Mouse (Mus musculus) liver, embryonic 12.5 days (tissue): ENCODE data around the gene Pik3r1. TPM values are rescaled to one million over a fixed set of nuclear protein-coding genes. Genes with fewer than 3 reads are reported as not detected.
A peak's percentile ranks its signal among the peaks of the same experiment; 100 is the strongest.

Experiments used
- ATAC-seq: fragments of 200-750 bp; cut with Nextera tagmentation; 2 replicates; pipeline ENCODE4 v1.8.0; 2017; ENCODE audit warnings: moderate number of reproducible peaks, mild to moderate bottlenecking, moderate library complexity
- H3K27ac ChIP-seq: fragments of 300-500 bp; sonication (generic); 2 replicates; pipeline ENCODE4 v1.5.1; 2016; ENCODE audit warnings: mild to moderate bottlenecking
- H3K27me3 ChIP-seq: fragments of 300-500 bp; sonication (generic); replicated peaks from 2 replicates; pipeline ENCODE4 v1.6.1; 2016; ENCODE audit warnings: mild to moderate bottlenecking, moderate library complexity
- H3K36me3 ChIP-seq: fragments of 300-500 bp; sonication (generic); 2 replicates; pipeline ENCODE4 v1.6.1; 2016; ENCODE audit warnings: mild to moderate bottlenecking, moderate library complexity
- H3K4me1 ChIP-seq: fragments of 300-500 bp; sonication (generic); 2 replicates; pipeline ENCODE4 v1.6.1; 2016
- H3K4me2 ChIP-seq: fragments of 300-500 bp; sonication (generic); 2 replicates; pipeline ENCODE4 v1.6.1; 2016; ENCODE audit warnings: mild to moderate bottlenecking, moderate library complexity
- H3K4me3 ChIP-seq: fragments of 300-500 bp; sonication (generic); 2 replicates; pipeline ENCODE4 v1.5.1; 2016; ENCODE audit warnings: mild to moderate bottlenecking, moderate library complexity
- H3K9ac ChIP-seq: fragments of 300-500 bp; sonication (generic); 2 replicates; pipeline ENCODE4 v1.6.1; 2016; ENCODE audit warnings: mild to moderate bottlenecking, moderate library complexity
- H3K9me3 ChIP-seq: fragments of 300-500 bp; sonication (generic); replicated peaks from 2 replicates; pipeline ENCODE4 v1.6.1; 2016; ENCODE audit warnings: mild to moderate bottlenecking, moderate library complexity
- WGBS: fragments of 180-500 bp; shearing (Covaris S2); methylation state at CpG from one replicate; pipeline ENCODE4 v1.1.7; 2016; ENCODE audit not compliant: insufficient replicate concordance; 5-methylcytosine and 5-hydroxymethylcytosine counted together
- polyA plus RNA-seq: library from polyadenylated mRNA; unstranded; fragments of >200 nt; fragmentation: Nextera tagmentation; extraction: Ambion mirVana; gene quantifications from 2 replicates; pipeline ENCODE4 v1.2.1, GENCODE M21; 2016

Gene Pik3r1
- polyA plus RNA-seq, 1 experiment from 2014 or later, result 17.2 TPM

DNA sequence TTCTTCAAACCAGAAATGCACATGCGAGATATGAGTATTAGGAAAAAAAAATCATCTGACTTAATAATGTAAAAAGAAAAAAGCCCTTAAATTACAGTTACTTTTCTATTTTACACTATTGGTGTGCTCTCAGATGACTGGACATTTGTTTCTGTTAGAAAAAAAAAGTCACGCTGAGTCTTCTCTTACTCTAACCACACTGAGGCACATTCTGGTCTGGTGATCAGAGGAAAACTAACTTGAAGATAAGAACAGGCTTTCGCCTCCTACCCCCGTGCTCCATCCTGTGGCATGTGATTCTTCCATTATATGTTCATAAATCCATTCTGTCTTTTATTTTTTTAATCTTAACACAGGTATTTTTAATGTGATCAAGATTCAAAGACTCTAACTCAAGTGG lies 30.5 kb upstream of the Pik3r1 start:
- Histone ChIP-seq H3K4me1 (peaks cover 16% of the 10 kb centered on the region), H3K9me3 (no peaks in the 10 kb centered on the region), H3K4me3 (no peak overlapping the region), H3K9ac (no peak overlapping the region), H3K27me3 (peaks cover 41% of the 10 kb centered on the region), H3K4me2 (no peak overlapping the region), H3K36me3 (no peaks in the 10 kb centered on the region), H3K27ac (no peak overlapping the region)
- 35% methylated on average over 4 of the region's 4 CpGs for WGBS
- no peak for ATAC-seq

DNA sequence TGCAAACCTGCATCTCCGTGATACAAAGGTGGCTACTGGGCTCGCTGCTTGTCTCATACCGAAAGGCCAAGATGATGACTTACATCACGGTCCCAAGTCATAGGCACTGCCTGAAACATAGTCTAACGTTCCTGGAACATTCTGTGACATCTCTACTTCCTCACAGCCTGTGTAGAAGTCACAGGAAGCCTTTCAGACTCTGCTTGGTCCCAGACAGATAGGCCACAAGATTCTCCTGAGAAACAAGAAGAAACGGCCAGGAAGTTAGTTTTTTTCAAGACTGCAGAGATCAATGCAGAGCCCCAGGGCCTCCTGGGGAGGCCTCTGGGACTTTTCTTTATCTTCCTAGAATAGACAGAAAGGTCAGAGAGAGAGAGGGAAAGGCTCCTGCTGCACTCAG lies 29.0 kb upstream of the Pik3r1 start:
- no peaks in the 10 kb centered on the region for H3K9me3 ChIP-seq
- H3K27ac ChIP-seq, result no peak overlapping the region
- no peak overlapping the region for H3K9ac ChIP-seq
- no peaks in the 10 kb centered on the region for H3K36me3 ChIP-seq
- no peak; the same call in 1 of the 2 replicates for ATAC-seq
- H3K4me1 ChIP-seq, result peaks cover 16% of the 10 kb centered on the region
- H3K4me2 ChIP-seq, result no peak overlapping the region
- no peak overlapping the region for H3K4me3 ChIP-seq
- 26% methylated on average over 6 of the region's 6 CpGs for WGBS
- peaks cover 28% of the 10 kb centered on the region for H3K27me3 ChIP-seq

GRCm38 (mm10) chr13:101785705-101786104 lies 17.7 kb upstream of the Pik3r1 start:
- no peak overlapping the region for H3K27ac ChIP-seq
- H3K36me3 ChIP-seq, result no peaks in the 10 kb centered on the region
- no peak overlapping the region for H3K4me2 ChIP-seq
- ATAC-seq, result no peak
- H3K4me1 ChIP-seq, result no peaks in the 10 kb centered on the region
- 83% methylated on average over 3 of the region's 4 CpGs for WGBS
- H3K27me3 ChIP-seq, result no peaks in the 10 kb centered on the region; the same call in 1 of the 2 replicates
- no peak overlapping the region for H3K4me3 ChIP-seq
- H3K9me3 ChIP-seq, result no peaks in the 10 kb centered on the region
- no peak overlapping the region for H3K9ac ChIP-seq

- no peak overlapping the region for H3K4me2 ChIP-seq
- H3K9ac ChIP-seq, result no peak overlapping the region
- no peaks in the 10 kb centered on the region; the same call in 1 of the 2 replicates for H3K27me3 ChIP-seq
- no peak overlapping the region for H3K27ac ChIP-seq
- WGBS, result 75% methylated on average over 13 of the region's 13 CpGs
- H3K36me3 ChIP-seq, result no peaks in the 10 kb centered on the region
- H3K4me1 ChIP-seq, result no peaks in the 10 kb centered on the region
- no peaks in the 10 kb centered on the region for H3K9me3 ChIP-seq
- H3K4me3 ChIP-seq, result no peak overlapping the region
- ATAC-seq, result no peak
Observed at GRCm38 (mm10) chr13:101784651-101785289, 16.8 kb upstream of the Pik3r1 start.

- Histone ChIP-seq H3K36me3 (no peaks in the 10 kb centered on the region), H3K4me3 (no peak overlapping the region), H3K27me3 (no peaks in the 10 kb centered on the region; the same call in 1 of the 2 replicates), H3K9ac (no peak overlapping the region), H3K4me1 (no peaks in the 10 kb centered on the region), H3K27ac (no peak overlapping the region), H3K4me2 (no peak overlapping the region), H3K9me3 (no peaks in the 10 kb centered on the region)
- ATAC-seq, result no peak
- 78% methylated on average over 4 of the region's 4 CpGs for WGBS
Observed at GRCm38 (mm10) chr13:101779011-101779410, 11.0 kb upstream of the Pik3r1 start.

- no peaks in the 10 kb centered on the region for H3K9me3 ChIP-seq
- no peak overlapping the region for H3K4me2 ChIP-seq
- no peaks in the 10 kb centered on the region for H3K4me1 ChIP-seq
- no peak overlapping the region for H3K27ac ChIP-seq
- 73% methylated on average over 3 of the region's 3 CpGs for WGBS
- H3K27me3 ChIP-seq, result no peaks in the 10 kb centered on the region; the same call in 1 of the 2 replicates
- ATAC-seq, result no peak
- H3K36me3 ChIP-seq, result no peaks in the 10 kb centered on the region
- H3K4me3 ChIP-seq, result no peak overlapping the region
- H3K9ac ChIP-seq, result no peak overlapping the region
Observed at GRCm38 (mm10) chr13:101777851-101778250, 9.8 kb upstream of the Pik3r1 start.

DNA sequence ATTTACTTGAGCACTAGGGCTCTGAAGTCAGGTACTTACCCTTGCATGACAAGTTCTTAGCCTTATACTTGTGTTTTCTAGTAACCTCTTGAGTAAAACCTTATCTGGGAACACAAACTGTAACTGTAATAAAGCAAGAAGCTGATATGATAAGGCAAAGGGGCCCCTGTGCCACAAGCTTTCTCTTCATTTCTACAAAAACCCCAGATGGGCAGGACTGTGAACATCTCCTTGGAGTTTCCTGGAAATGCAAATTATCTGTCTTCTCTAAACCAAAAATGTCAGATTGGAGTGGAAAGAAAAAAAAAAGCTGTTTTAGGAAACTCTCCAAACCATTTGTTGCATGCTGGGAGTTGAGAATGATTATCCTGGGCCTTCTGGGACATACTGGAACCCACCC lies 3.1 kb upstream of the Pik3r1 start:
- H3K9me3 ChIP-seq, result no peaks in the 10 kb centered on the region
- peak overlapping the region; percentile 61; the same call in 1 of the 2 replicates for H3K27ac ChIP-seq
- H3K36me3 ChIP-seq, result no peaks in the 10 kb centered on the region
- ATAC-seq, result no peak
- no peaks in the 10 kb centered on the region; the same call in 1 of the 2 replicates for H3K27me3 ChIP-seq
- H3K9ac ChIP-seq, result no peak overlapping the region
- no peak overlapping the region for H3K4me3 ChIP-seq
- H3K4me1 ChIP-seq, result peaks cover 47% of the 10 kb centered on the region
- H3K4me2 ChIP-seq, result peak overlapping the region; percentile 51

DNA sequence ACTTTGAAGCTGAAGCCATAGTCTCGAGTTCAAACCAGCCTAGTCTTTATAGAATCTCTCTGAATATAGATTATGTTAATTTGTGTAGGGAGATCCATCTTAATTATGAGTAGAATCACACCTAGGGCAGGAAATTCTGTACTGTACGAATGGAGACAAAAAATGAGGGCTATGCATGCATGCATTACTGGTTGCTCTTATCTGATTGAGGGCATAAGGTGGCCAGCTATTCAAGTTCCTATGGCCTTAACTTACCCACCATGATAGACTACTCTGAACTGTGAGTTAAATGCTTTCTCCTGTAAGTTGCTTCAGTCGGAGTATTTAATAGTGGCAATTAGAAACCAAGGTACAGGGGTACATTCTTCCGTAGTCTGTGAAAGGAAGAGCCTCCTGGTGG lies 1.9 kb upstream of the Pik3r1 start:
- Histone ChIP-seq H3K4me2 (no peak overlapping the region), H3K27me3 (no peaks in the 10 kb centered on the region; the same call in 1 of the 2 replicates), H3K27ac (no peak overlapping the region), H3K4me3 (no peak overlapping the region), H3K36me3 (no peaks in the 10 kb centered on the region), H3K9ac (no peak overlapping the region), H3K9me3 (no peaks in the 10 kb centered on the region), H3K4me1 (peaks cover 58% of the 10 kb centered on the region)
- WGBS, result 74% methylated on average over 4 of the region's 4 CpGs
- ATAC-seq, result no peak

DNA sequence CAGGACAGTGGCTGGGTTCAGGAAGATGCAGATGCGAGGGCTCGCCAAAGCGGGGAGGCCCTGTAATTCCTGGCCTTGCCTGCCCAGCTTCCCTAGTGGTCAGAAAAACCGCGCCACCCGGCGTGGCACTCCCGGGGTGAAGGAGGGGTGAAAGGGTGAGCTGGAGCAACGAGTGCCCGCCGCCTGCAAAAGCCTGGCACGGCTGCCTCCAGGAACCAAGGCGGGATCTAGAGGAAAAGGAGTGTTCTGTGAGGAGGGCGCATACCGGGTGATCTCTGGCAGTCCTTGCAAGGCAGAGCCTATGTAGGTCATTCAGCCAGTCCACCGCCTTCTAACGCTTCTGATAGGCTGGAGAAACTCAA lies 594 bp upstream of the Pik3r1 start:
- Histone ChIP-seq H3K4me2 (peak overlapping the region; percentile 97), H3K9me3 (no peaks in the 10 kb centered on the region), H3K36me3 (no peaks in the 10 kb centered on the region), H3K9ac (peak overlapping the region; percentile 89), H3K27me3 (no peaks in the 10 kb centered on the region), H3K4me1 (peaks cover 69% of the 10 kb centered on the region), H3K4me3 (peak overlapping the region; percentile 80), H3K27ac (peak overlapping the region; percentile 89)
- peak; percentile 16 for ATAC-seq
- WGBS, result 2% methylated on average over 17 of the region's 17 CpGs

- no peaks in the 10 kb centered on the region for H3K9me3 ChIP-seq
- H3K4me1 ChIP-seq, result peaks cover 83% of the 10 kb centered on the region
Observed at GRCm38 (mm10) chr13:101767013-101767808, 806 bp downstream of the Pik3r1 start.

DNA sequence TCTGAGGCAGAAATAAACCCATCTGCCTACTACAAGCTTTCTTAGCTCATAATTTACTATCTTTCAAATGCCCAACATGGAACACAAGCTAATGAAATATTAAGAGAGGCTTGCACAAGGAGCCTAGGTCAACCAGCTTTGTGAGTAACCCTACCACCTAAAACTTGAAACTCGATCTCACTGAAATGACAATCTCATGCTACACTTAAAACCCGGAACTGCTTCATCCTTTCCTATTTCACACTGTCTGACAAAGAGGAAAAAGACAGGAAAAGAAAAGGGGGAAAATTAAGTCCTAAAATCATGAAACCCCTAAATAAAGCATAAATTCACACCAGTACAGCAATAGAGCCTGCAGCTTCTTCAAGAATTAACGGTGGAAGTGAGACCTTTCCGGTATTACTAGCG lies 1.4 kb downstream of the Pik3r1 start:
- Histone ChIP-seq H3K4me1 (peaks cover 84% of the 10 kb centered on the region), H3K4me3 (peak overlapping the region; percentile 80), H3K36me3 (no peaks in the 10 kb centered on the region), H3K27me3 (no peaks in the 10 kb centered on the region), H3K27ac (peak overlapping the region; percentile 89), H3K4me2 (peak overlapping the region; percentile 97), H3K9me3 (no peaks in the 10 kb centered on the region), H3K9ac (peak overlapping the region; percentile 89)
- no peak for ATAC-seq
- under 1% methylated on average over 5 of the region's 5 CpGs for WGBS

More at GRCm38 (mm10) chr13:101767013-101767808, 806 bp downstream of the Pik3r1 start:
- ATAC-seq, result peak; percentile 37
- Histone ChIP-seq H3K4me3 (peak overlapping the region; percentile 80), H3K36me3 (no peaks in the 10 kb centered on the region), H3K27me3 (no peaks in the 10 kb centered on the region), H3K27ac (peak overlapping the region; percentile 89), H3K9ac (peak overlapping the region; percentile 89), H3K4me2 (peak overlapping the region; percentile 97)
- WGBS, result under 1% methylated on average over 60 of the region's 60 CpGs

DNA sequence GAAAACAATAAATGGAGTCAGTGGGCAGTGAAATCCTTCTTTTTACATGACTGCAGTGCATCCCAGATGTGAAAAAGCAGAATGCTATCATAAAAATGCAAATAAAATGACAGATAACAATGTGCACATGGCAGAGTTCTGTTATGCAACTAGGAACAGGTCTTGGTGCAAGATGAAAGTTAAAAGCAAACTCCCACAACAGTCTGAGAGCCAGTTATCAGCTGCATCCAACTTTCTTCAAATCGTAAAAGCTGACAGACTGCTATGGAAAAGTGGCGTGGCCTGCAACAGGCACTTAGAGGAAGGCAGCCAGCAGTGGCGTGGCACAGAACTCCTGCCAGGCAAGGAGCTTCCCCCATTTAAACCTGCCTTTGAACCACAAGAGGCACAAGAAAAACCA lies 2.0 kb downstream of the Pik3r1 start:
- Histone ChIP-seq H3K4me1 (peaks cover 84% of the 10 kb centered on the region), H3K27ac (peak overlapping the region; percentile 22; the same call in 1 of the 2 replicates)

More for the DNA sequence above, 2.0 kb downstream of the Pik3r1 start:
- H3K9me3 ChIP-seq, result no peaks in the 10 kb centered on the region
- peak overlapping the region; percentile 97 for H3K4me2 ChIP-seq
- H3K36me3 ChIP-seq, result no peaks in the 10 kb centered on the region
- H3K4me3 ChIP-seq, result peak overlapping the region; percentile 80
- peak overlapping the region; percentile 89; the same call in 1 of the 2 replicates for H3K9ac ChIP-seq
- WGBS, result 8% methylated on average over 3 of the region's 3 CpGs
- ATAC-seq, result no peak
- no peaks in the 10 kb centered on the region for H3K27me3 ChIP-seq
